Comparison of ENCODE assay signal across 15 mouse cellular contexts in the genomic region with DNA sequence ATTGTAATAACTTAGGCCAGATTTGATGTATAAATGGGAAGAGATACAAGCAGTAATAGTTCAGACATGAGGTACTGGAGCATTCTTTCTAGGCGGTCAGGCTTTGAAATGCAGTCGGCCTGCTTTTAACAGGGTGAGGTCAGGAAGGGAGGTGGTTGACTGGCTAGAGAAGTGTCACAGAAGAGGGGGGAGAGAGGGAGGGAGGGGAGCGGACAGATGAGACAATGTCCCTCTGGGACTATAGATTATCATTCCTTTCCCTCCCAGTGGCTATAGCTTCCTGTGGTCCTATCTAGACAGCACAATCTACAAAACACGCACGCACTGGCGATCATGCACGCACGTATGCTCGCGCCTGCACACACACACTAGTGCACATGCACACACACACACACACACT.
"Had no signal": no experiment of that assay in that cellular context is flagged by ENCODE, and none has a peak within 500 bp of the region (broad histone marks: within the 10 kb centered on the region; RNA-seq: fewer than 3 reads in every experiment).

No protein-coding gene starts in this region.

- H3K4me2 ChIP-seq: liver, embryonic 11.5 days; liver, embryonic 15.5 days; neural tube, embryonic 12.5 days; stomach, embryonic 15.5 days had no signal

- DNase-seq: kidney, postnatal 10 days; lung, adult 2 months; lung, postnatal 36 days; right cerebral cortex, postnatal 14 days; thymus, adult 2 months; thymus, postnatal 25 days had no signal

- ATAC-seq: intestine, postnatal 0 days; lung, postnatal 0 days had no signal

- H3K36me3 ChIP-seq: limb, embryonic 10.5 days; liver, embryonic 15.5 days; neural tube, embryonic 12.5 days; stomach, embryonic 15.5 days had no signal

- H3K27me3 ChIP-seq: liver, embryonic 15.5 days; neural tube, embryonic 12.5 days; stomach, embryonic 15.5 days had no signal

- H3K27ac ChIP-seq: left cerebral cortex, adult 2 months; limb, embryonic 10.5 days; liver, embryonic 15.5 days; neural tube, embryonic 12.5 days; stomach, embryonic 15.5 days had no signal

- H3K9me3 ChIP-seq: limb, embryonic 10.5 days; liver, embryonic 15.5 days; neural tube, embryonic 12.5 days; stomach, embryonic 15.5 days had no signal

- H3K4me3 ChIP-seq: left cerebral cortex, adult 2 months; limb, embryonic 10.5 days; liver, embryonic 15.5 days; myocyte; neural tube, embryonic 12.5 days; stomach, embryonic 15.5 days had no signal

- H3K4me1 ChIP-seq: liver, embryonic 15.5 days; neural tube, embryonic 12.5 days; stomach, embryonic 15.5 days had no signal

- H3K9ac ChIP-seq: liver, embryonic 15.5 days; neural tube, embryonic 12.5 days; stomach, embryonic 15.5 days had no signal
